Mouse (Mus musculus) forebrain, embryonic 10.5 days (tissue): ENCODE measurements around the gene Dct. TPM values are rescaled to one million over a fixed set of nuclear protein-coding genes. Genes with fewer than 3 reads are reported as not detected.

Source experiments
- DNase-seq: peaks from one replicate; pipeline ENCODE4 v3.0.0-alpha.2; 2017; ENCODE audit warnings: low spot score; ENCODE audit errors: extremely low spot score
- H3K27ac ChIP-seq: fragments of 300-500 bp; sonication (generic); 2 replicates; pipeline ENCODE4 v1.5.1; 2016; ENCODE audit warnings: mild to moderate bottlenecking
- H3K27me3 ChIP-seq: fragments of 300-500 bp; sonication (generic); 2 replicates; pipeline ENCODE4 v1.6.1; 2016; ENCODE audit warnings: mild to moderate bottlenecking; ENCODE audit not compliant: poor library complexity, severe bottlenecking
- H3K36me3 ChIP-seq: fragments of 300-500 bp; sonication (generic); replicated peaks from 2 replicates; pipeline ENCODE4 v1.6.1; 2016; ENCODE audit warnings: mild to moderate bottlenecking, moderate library complexity
- H3K4me1 ChIP-seq: fragments of 300-500 bp; sonication (generic); 2 replicates; pipeline ENCODE4 v1.6.1; 2016
- H3K4me3 ChIP-seq: fragments of 300-500 bp; sonication (generic); 2 replicates; pipeline ENCODE4 v1.5.1; 2016; ENCODE audit warnings: mild to moderate bottlenecking, moderate library complexity
- H3K9me3 ChIP-seq: fragments of 300-500 bp; sonication (generic); 2 replicates; pipeline ENCODE4 v1.6.1; 2016; ENCODE audit warnings: mild to moderate bottlenecking, moderate library complexity
- WGBS: fragments of 180-500 bp; shearing (Covaris S2); methylation state at CpG from one replicate; pipeline ENCODE4 v1.1.7; 2016; 5-methylcytosine and 5-hydroxymethylcytosine counted together
- polyA plus RNA-seq: library from polyadenylated mRNA; unstranded; fragments of >200 nt; fragmentation: Nextera tagmentation; extraction: Ambion mirVana; gene quantifications from 2 replicates; pipeline ENCODE4 v1.2.1, GENCODE M21; 2016

Gene Dct
- 7.4 and 10.6 TPM in 2 replicates for polyA plus RNA-seq

DNA sequence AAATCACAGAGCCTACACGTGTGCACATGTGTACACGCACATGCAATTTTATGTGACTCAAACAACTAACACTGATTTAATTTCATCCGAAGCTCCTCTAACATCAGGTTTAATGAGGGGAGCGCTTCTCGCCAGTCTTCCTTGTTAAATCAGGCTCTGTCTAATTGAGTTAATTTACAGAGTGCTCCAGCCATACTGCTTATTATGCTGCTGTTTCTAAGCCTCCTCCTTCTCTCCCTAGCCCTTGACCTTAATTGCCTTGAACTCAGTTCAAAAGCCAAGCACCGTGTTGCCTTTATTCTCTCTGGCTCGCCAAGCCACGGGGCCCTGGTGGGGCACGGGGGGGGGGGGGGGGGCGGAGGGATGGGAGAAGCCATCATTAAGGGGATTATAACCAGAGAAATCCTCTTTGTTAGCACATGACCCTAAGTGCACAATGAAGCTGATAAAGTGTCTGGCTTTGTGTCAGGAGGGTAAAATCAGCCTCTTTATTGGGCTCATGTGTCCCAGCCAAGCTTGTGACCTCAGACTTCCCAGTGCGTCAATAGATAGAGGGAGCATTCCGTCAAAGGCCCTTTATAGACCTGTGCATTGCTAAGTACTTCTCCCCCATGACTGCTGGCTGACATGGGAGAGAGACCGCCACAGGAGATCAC lies at the start of gene Dct:
Gene Dct, minus strand, starts transcription at position 270 of the 656 bp plus-strand sequence.
- Histone ChIP-seq H3K27ac (peak within 1 kb of the TSS; percentile 78), H3K4me1 (peaks cover 48% of the 10 kb centered on the region), H3K36me3 (no peaks in the 10 kb centered on the region), H3K27me3 (peaks cover 91% of the 10 kb centered on the region), H3K4me3 (peak within 1 kb of the TSS; percentile 18; the same call in 1 of the 2 replicates), H3K9me3 (no peaks in the 10 kb centered on the region)
- WGBS, result 24% methylated on average over 13 of the region's 13 CpGs
- DNase-seq, result peak; percentile 79

DNA sequence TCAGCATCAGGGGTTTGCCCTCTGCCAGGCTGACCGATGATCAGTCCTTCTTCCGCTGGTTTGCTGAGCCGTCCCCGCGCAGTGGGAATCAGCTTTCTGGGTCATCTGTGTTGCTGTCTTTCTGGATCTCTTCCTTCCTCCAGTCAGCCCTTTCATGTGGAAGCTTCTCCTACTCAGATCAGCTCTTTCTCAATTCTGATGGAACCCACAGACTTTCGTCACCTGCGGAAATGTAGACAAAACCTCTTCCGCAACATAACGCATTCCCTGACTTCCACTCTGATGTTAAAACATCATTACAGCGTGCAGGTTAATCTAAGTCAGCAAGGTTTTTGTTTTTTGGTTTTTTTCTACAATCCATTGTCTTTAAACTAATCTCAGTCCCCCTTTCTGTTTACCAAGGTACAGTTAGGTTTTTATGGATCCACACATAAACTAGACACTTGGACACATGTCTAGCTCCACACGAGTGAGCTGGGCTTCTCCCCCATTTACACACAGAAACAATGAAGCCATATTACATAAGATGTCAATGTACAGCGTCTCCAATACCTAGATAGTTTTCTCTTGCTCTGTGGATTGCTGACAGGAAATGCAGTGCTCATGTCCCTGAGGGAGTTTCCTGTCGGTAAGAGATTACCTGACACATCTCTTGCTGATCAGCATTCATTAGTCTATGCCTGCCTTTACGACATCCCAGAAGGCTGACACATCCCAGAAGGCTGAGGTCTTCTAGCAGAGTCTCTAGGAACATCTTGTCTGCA lies 49.4 kb upstream of the Dct start:
- peaks cover 6% of the 10 kb centered on the region; the same call in 1 of the 2 replicates for H3K9me3 ChIP-seq
- H3K27me3 ChIP-seq, result no peaks in the 10 kb centered on the region
- H3K27ac ChIP-seq, result no peak overlapping the region
- H3K36me3 ChIP-seq, result no peaks in the 10 kb centered on the region
- no peak for DNase-seq
- 92% methylated on average over 14 of the region's 14 CpGs for WGBS
- H3K4me1 ChIP-seq, result no peaks in the 10 kb centered on the region
- no peak overlapping the region for H3K4me3 ChIP-seq

DNA sequence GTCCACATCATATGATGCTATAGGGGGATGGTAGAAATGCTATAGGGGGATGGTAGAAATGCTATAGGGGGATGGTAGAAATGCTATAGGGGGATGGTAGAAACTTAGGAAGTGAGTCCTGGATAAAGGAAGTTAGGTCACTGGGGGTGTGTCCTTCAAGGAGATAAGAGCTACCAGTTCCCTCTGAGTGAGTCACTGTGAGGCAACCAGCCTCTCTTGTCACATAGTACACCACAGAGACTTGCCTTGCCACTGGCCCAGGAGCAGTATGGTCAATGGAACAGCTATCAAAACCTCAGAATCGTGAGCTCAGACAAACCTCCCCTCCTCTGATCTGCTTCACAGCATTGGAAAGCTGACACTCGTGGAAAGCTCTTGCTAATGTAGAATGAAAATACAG lies 46.2 kb upstream of the Dct start:
- no peak overlapping the region for H3K27ac ChIP-seq
- H3K4me3 ChIP-seq, result no peak overlapping the region
- H3K36me3 ChIP-seq, result no peaks in the 10 kb centered on the region
- H3K27me3 ChIP-seq, result peaks cover 7% of the 10 kb centered on the region; the same call in 1 of the 2 replicates
- no peak for DNase-seq
- 74% methylated on average over 2 of the region's 2 CpGs for WGBS
- peaks cover 1% of the 10 kb centered on the region for H3K4me1 ChIP-seq
- H3K9me3 ChIP-seq, result no peaks in the 10 kb centered on the region

DNA sequence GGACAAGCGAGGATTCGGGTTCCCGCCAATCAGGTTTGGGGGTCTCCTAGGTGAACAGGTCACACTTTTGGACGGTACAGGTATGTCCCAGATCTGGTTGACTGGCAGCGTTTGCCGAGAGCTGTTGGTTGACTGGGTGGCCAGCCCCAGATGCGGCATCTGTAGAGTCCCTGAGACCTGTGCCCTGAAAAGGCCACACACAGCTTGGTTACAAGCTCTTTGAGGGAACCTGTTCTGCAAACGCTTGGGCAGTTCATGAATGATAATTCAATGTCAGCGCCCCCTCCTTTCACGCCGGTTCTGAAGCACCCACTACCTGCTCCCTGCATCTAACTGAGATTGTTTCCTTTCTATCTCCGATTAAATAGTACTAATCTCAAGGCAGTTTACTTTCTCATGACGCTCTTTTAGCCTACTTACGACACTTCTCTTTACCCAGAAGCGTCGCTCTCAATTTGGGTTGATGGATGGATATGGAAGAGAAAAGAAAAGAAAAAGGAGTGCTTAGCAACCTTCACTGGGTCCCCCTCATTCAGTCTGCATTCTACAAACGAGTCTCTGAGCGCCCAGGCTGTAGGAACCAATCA lies 37.9 kb upstream of the Dct start:
- WGBS, result under 1% methylated on average over 18 of the region's 18 CpGs
- Histone ChIP-seq H3K4me3 (peak overlapping the region; percentile 76), H3K27me3 (peaks cover 58% of the 10 kb centered on the region), H3K36me3 (no peaks in the 10 kb centered on the region), H3K4me1 (peaks cover 41% of the 10 kb centered on the region), H3K9me3 (no peaks in the 10 kb centered on the region), H3K27ac (peak overlapping the region; percentile 83)
- DNase-seq, result peak; percentile 17

DNA sequence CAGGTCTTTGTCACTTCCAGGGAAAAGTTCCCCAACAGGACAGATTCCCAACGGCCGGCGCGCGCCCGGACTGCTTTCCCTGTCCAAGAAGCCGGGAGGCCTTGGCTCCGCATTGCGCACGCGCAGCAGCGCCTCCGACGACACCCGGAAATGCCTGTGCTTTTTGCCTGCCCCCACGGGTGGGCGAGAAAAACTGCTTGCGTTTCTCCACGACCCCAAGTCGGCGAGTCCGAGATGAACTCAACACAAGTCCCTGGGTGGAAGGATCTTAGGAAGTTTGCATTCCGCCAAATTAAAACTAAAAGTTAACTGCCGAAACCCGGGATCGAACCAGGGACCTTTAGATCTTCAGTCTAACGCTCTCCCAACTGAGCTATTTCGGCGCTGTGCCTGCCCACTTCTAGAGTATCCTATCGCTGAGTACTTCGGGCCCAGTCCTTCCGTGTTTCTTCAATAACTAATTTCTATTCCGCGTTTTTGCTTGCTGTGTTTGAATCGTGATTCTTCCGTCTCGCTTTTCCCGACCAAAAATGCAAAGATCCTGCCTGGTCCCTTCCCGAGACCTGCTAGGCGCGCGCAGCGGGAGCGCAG lies 37.3 kb upstream of the Dct start:
- Histone ChIP-seq H3K27ac (peak overlapping the region; percentile 83), H3K27me3 (peaks cover 64% of the 10 kb centered on the region), H3K4me3 (peak overlapping the region; percentile 76), H3K9me3 (no peaks in the 10 kb centered on the region), H3K36me3 (no peaks in the 10 kb centered on the region), H3K4me1 (peaks cover 41% of the 10 kb centered on the region)
- WGBS, result under 1% methylated on average over 44 of the region's 44 CpGs
- DNase-seq, result peak; percentile 88

DNA sequence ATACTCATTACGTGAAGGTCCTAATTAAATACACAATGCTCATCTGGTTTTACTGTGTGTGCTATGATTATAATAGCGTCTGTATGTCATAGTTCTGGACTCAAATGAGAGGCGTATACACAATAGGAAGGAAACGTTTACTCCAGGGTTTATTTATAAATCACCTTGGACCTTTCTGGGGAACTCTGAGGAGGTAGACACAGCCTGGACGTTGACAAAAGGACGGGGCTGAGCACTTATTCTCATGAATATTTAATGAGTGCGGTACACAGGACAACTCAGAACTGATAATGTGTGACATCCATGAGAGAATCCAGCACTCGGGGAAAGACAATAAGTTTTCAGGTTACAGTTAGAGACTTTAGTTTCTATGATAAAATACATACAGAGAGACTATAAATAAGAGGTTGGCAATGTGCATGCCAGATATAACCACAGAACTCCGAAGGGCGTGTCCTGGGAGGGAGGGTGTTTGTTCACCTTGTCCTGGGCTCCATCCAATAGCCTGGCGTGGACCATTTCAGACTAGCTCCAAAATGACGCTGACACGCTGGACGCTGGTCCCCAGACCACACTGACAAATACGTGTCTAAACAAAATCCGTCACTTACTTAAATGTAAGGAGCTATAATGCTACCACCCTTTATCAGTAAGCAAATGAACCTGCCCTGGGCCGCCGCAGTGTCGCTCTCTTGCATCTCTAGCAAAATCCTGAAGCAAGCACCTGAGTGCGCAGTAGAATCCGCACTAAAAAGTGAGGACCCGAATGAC lies 36.6 kb upstream of the Dct start:
- Histone ChIP-seq H3K9me3 (no peaks in the 10 kb centered on the region), H3K4me3 (peak overlapping the region; percentile 76), H3K4me1 (peaks cover 41% of the 10 kb centered on the region), H3K36me3 (no peaks in the 10 kb centered on the region), H3K27me3 (peaks cover 67% of the 10 kb centered on the region), H3K27ac (peak overlapping the region; percentile 83)
- DNase-seq, result no peak
- 12% methylated on average over 22 of the region's 22 CpGs for WGBS

DNA sequence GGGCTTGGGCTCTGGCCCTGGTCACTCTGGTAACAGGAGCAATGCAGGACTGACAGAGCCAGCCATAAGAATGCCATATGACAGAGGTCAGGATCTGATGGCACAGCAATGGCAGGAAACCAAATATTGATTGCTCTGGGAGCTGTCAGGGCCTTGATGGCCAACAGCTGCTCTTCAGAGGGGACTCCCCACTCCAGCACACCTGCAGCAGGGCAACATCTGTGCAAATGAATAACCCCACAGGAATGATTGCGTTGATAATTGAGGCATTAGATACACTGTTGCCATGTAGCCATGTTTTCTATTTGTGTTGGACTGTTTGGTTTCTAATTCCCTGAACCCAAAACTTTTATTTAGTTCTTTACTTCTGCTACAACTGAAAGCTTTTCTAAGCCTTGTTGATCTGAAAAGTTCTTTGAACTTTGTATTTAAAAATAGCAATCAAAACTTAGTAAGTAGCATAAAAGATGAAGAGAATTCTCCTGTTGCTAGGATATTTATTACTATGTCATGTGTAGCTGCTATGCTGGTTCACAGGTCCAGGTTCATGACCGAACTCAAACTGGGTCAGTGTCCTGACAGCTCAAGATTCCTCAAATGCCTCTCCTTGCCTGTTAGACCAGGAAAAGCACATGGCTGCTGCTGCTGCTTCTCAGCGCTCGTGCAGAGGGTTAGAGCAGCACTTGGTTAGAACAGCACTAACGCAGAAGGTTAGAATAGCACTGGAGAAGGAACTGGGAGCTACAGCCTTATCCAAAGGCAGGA lies 34.4 kb upstream of the Dct start:
- no peak for DNase-seq
- WGBS, result 61% methylated on average over 5 of the region's 5 CpGs

DNA sequence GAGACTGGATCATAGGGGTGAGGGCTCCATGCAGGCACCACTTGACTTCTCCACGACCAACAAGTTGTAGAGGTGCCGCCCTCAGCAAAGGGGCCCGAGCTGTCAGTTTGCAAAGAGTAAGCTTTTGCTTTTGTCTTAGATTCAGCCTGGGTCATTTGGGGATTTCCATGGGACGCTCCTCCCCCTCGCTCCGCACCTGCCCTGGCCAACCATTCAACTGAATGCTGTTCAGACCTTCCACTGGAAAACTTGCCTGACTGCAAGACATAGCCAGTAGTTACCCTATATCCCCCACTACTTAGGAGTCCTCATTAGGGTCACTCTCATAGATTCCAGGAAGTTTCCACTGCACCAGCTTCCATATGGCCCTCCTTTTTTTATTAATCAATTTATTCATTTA lies 31.8 kb upstream of the Dct start:
- Histone ChIP-seq H3K27ac (no peak overlapping the region), H3K4me1 (peaks cover 38% of the 10 kb centered on the region), H3K9me3 (no peaks in the 10 kb centered on the region), H3K4me3 (no peak overlapping the region), H3K36me3 (no peaks in the 10 kb centered on the region), H3K27me3 (peaks cover 81% of the 10 kb centered on the region)
- no peak for DNase-seq
- WGBS, result 87% methylated on average over 6 of the region's 6 CpGs

More for the DNA sequence above, 34.4 kb upstream of the Dct start:
- no peaks in the 10 kb centered on the region for H3K36me3 ChIP-seq
- H3K9me3 ChIP-seq, result no peaks in the 10 kb centered on the region
- H3K4me1 ChIP-seq, result peaks cover 37% of the 10 kb centered on the region
- no peak overlapping the region for H3K27ac ChIP-seq
- peaks cover 74% of the 10 kb centered on the region for H3K27me3 ChIP-seq
- H3K4me3 ChIP-seq, result no peak overlapping the region

DNA sequence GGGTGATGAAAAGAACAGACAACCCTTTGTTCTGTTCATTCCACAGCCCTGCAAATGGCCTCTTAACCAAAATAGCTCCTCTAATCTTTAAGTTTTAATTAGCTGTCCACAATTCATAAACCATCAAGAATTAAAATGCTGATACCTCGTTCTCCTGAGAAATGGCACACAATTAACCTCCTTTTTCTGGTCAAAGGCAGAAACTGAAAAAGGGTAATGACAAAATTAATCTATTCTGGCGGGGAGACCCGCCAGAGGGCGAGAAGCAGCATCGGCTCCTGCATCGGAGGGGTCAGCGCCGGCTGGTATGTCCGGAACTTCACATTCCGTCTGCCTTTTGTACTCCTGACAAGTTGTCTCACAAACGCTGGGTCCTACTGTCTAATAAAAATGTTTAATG lies 28.6 kb upstream of the Dct start:
- Histone ChIP-seq H3K9me3 (no peaks in the 10 kb centered on the region), H3K4me3 (no peak overlapping the region), H3K4me1 (peaks cover 16% of the 10 kb centered on the region), H3K36me3 (no peaks in the 10 kb centered on the region), H3K27ac (no peak overlapping the region), H3K27me3 (peaks cover 81% of the 10 kb centered on the region)
- WGBS, result 49% methylated on average over 11 of the region's 11 CpGs
- no peak for DNase-seq

DNA sequence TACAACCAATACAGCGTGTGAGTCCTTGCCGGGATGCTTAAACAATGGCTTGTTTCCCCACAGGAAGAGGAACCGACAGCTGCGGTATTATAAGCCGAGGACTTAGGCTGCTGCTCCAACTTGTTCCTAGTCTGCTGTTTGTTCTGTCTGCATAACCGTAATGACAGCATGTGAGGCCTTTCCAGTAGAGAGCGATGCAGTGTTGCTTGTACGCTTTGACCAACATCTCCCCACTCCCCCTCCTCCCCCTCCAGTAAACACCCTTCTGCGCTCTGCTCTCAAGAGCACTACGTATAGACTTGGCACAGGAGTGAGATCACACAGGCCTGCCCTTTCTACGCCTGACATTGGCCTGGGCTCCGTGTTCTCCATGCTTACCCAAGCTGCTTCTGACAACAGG lies 18.1 kb upstream of the Dct start:
- no peak overlapping the region; the same call in 1 of the 2 replicates for H3K27ac ChIP-seq
- no peak for DNase-seq
- H3K4me3 ChIP-seq, result no peak overlapping the region
- no peaks in the 10 kb centered on the region for H3K9me3 ChIP-seq
- WGBS, result 88% methylated on average over 12 of the region's 12 CpGs
- H3K27me3 ChIP-seq, result peaks cover 10% of the 10 kb centered on the region; the same call in 1 of the 2 replicates
- peaks cover 6% of the 10 kb centered on the region; the same call in 1 of the 2 replicates for H3K4me1 ChIP-seq
- no peaks in the 10 kb centered on the region for H3K36me3 ChIP-seq

DNA sequence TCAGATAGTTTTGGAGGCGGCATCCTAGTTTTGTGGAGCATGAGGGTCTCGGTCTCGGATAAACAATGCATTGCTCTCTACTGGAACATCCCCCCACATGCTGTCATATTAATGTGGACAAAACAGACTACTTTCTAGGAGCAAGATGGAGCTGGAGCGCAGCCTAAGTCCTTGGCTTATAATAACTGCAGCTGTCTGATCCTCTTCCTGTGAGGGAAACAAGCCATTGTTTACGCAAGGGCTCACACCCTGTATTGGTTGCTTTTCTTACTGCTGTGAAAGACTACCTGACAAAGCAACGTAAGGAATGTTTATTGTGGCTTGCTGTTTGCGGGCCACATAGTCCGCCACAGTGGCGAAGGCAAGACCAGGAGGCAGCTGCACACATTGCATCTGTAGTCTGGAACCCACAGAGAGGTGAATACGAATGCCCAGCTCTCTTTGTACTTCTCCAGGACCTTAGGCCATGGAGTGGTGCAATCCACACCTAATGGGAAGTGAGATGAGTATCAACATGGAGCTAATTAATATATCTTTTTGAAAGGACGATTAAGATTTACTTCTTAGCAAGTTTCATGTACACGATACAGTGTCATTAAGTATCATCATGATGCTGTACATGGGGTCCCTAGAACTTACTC lies 17.5 kb upstream of the Dct start:
- Histone ChIP-seq H3K9me3 (no peaks in the 10 kb centered on the region), H3K4me3 (no peak overlapping the region), H3K27me3 (peaks cover 10% of the 10 kb centered on the region; the same call in 1 of the 2 replicates), H3K4me1 (peaks cover 6% of the 10 kb centered on the region; the same call in 1 of the 2 replicates), H3K27ac (no peak overlapping the region), H3K36me3 (no peaks in the 10 kb centered on the region)
- 87% methylated on average over 12 of the region's 12 CpGs for WGBS
- no peak for DNase-seq
